Mouse (Mus musculus) retina, adult 2 months (tissue): ENCODE results near the gene Fxr2.
A peak's percentile ranks its signal among the peaks of the same experiment; 100 is the strongest.

Experiments
- DNase-seq: peaks from one replicate; pipeline ENCODE4 v3.0.0-alpha.2; 2012; ENCODE audit warnings: low read depth, low spot score

The Fxr2 gene

GRCm38 (mm10) chr11:69632284-69633089, at the start of gene Fxr2:
TSS of gene Fxr2 (plus strand) at chr11:69632990.
- DNase-seq: peak; percentile 100

GRCm38 (mm10) chr11:69584008-69584407, 48.8 kb upstream of the Fxr2 start:
- DNase-seq: no peak

DNA sequence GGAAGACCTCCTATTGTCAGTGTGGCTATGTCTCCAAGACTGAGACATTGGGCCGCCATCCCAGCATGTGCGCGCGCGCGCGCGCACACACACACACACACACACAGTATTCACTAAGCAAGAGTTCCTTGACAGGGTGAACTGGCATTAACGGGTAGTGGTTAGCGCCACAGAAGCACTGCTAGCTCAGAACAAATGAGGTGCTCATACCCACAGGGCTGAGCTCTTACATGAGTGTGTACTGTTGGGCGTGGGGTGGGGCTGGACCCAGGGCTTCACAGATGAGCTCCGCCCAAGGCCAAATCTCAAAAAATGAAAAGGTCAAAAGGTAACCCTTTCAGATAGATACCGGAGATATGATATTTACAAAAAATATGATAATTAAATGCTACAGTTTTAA, 47.9 kb upstream of the Fxr2 start:
- DNase-seq: no peak

DNA sequence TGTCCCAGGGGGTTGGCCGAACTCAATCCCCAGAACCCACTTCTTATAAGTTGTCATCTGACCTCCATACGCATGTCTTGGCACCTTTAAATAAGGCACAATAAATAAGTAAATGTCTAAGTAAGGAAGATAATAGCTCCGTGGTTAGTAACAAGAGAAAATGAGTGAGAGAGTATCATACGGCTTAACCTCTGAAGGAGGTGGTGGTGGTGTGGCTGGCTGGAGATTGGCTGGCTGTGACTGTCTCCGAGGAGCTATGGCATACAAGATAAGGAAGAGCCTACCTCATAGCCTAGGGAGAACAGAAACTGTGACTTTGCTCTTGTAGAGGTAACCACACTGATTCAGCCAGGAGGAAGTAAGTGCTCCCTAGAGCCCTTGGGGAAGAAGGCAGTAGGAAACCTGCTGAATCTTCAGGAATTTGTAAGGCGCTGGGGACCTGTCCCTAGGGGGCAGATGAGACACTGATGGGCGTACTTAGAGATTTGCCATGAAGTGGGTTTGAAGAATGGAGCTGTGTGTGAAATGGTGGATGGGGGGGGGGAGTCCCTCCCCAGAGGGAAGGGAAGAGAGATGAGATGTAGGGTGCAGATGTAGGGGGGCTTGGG, 47.0 kb upstream of the Fxr2 start:
- no peak for DNase-seq

GRCm38 (mm10) chr11:69589207-69589834, 43.5 kb upstream of the Fxr2 start:
- DNase-seq: no peak

DNA sequence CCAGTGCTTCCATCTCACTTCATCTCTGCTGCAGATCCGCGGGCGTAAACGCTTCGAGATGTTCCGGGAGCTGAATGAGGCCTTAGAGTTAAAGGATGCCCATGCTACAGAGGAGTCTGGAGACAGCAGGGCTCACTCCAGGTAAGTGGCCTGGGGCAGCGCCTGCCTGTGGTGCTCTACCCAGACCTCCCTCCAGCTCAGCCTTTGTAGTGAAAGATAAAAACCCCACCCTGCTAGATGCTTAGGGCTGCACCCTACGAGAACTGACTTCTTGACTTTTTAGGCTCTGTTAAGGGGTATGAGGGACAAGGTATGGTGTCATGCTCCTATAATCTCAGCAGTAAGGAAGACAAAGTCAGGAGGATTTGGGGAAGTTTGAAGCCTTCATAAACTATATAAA, 42.2 kb upstream of the Fxr2 start:
- no peak for DNase-seq

DNA sequence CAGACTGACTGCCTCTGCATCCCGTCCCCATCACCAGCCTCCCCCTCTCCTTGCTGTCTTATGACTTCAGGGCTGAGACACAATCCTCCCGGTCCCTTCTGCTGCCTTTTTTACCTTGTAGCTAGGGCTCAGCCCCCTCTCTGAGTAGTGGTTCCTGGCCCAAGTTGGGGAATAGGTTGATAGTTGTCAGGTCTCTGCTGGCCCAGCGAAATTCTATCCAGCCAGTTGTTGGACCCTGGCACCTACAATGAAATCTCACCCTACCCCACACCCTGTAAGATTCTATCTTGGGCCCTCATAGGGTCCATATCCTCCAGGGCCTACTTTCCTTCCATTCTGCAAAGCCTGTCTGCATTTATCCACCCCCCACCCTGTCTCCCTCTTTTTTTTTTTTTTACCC, 41.4 kb upstream of the Fxr2 start:
- no peak for DNase-seq

DNA sequence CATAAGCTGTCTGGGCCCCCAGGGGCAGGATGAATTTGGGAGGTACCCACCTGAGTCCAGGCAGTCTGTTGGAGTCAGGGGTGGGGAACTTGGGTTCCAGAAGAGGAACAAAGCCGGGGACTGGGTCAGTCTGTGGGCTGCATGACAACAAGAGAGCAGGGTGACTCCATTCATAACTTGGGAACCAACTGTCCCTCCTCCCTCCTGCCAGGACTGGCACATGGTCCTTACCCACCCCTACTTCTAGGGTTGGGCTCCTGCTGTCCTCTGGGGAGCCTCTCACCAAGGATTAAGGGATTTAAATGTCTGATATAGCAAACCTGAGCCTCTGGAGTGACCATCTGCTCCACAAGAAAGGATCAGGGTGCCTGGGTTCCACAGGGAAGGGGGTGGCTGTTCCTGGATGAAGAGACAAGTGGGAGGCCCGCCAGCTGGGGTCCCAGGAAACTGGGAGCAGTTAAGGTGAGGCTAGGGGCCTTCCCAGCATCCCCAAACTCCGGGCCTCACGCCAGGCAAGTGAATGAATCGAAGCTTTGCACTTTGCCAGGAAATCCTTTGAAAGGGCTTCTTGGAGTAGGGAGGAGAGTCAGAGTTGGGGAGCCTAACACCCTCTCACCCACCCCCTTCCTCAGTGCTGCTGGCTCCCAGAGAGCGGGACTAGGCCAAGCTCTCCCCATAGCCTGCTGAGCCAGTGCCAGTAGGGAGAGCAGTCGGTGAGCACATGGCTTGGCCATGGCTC, 40.7 kb upstream of the Fxr2 start:
- peak; percentile 87 for DNase-seq

DNA sequence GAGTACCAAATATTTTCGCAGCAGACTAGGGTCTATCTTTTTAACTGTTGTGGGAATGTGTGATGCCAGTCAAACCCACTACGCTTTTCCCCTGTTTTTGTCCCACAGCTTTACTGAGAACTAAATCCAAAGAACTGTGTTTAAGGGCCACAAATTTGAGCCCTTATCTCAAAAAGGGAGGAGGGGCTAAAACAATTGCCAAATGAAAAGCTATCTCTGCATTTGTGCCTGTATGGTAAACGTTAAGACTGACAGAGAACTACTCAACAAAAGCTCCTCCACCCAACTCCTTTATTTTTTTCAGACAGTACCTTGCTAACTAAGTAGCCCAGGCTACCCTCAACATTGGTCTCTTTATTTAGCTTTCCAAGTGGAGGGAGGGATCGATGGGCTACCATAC, 40.0 kb upstream of the Fxr2 start:
- no peak for DNase-seq

DNA sequence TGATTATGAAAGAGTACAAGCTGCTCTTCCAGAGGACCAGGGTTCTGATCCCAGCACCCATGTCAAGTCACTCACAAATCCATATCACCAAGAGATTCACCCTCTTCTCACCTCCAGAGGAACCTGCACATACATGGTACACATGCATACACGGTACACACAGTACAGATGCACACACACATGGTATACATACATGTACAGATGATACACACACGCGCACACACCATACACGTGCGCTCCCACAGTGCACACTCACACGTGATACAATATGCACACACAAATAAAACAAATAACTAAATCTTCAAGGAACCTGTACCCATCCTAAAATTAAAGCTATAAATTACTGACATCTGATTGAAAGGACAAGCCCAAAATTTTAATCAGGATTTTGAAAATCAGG, 37.9 kb upstream of the Fxr2 start:
- DNase-seq: no peak

DNA sequence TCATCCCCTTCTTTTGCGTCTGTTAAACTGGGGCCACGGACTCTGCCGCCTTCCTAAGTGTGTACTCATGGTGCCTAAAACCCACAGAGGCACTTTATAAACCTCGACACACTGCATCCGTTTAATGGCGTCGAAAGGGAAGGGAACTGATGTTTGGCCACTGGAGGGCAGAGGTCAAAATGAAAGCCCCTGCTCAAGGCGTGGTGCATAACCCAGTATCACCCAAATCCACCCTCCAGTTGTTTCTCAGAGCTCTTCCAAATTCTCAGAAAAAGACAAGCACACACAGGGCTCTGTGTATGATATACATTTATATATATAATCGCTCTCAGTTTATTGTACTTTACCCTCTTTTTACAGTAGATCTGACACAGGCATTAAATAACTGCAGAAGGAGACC, 33.4 kb upstream of the Fxr2 start:
- DNase-seq: no peak

- DNase-seq: no peak
These were observed 32.7 kb upstream of the Fxr2 start for GRCm38 (mm10) chr11:69600098-69600497.

GRCm38 (mm10) chr11:69601768-69602167, 31.0 kb upstream of the Fxr2 start:
- no peak for DNase-seq

GRCm38 (mm10) chr11:69603516-69603915, 29.3 kb upstream of the Fxr2 start:
- no peak for DNase-seq

DNA sequence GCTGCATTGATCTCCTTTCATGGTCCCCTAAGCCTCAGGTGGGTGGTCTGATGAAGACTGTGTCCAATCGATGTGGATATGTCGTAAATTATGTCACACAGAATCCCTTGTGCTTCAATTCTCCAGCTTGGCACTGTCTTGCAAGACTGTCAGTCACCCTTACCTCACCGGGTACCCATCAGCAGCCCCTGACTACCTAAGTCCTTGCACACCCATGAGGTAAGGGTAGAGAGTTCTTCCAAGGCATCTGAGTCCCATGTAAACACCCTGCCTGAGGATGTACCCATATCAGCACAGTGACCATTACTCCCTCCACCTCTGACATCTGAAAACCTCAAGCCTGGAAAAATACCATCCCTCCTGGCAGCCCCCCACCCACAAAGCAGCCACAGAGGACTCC, 28.4 kb upstream of the Fxr2 start:
- no peak for DNase-seq

- DNase-seq: peak; percentile 70
These were observed 27.8 kb upstream of the Fxr2 start for GRCm38 (mm10) chr11:69604795-69605664.

DNA sequence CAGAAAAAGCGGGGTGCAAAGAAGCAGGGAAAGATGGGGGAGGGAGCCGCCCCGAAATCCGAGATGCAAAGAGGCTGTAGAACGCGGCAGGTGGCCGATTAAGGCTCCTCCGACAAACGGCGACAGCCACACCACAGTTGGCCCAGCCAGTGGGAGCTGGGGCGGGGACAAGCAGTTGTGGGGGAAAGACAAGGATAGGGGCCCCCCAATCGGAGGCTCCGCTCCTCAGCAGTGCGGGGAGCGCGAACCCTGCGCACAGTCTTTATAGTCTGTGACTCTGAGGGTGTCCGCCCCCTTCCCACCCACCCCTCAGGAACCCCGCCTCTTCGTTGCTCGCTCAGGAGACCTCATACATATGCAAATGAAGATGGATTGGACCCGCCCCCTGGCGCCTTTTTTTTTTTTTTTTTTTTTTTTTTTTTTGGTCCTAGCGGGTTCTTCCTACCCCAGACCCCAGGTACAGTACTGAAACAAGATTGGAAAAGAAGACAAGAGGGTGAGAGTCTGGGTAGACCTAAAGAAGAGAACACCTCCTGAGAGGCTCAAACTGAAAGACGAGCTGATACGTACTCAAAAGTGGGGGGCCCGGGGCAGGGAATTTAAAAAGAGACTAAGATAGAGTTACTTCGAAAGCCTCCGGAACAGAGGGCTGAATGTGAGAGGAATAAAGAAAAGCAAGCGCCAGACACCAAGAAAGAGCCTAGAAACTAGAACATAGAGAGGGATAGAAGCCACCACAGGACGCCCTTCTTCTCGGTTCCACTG, 26.9 kb upstream of the Fxr2 start, which contains the start of gene Atp1b2:
TSS of gene Atp1b2 (minus strand) at position 217 of the 765 bp plus-strand sequence.
- DNase-seq: peak; percentile 86

DNA sequence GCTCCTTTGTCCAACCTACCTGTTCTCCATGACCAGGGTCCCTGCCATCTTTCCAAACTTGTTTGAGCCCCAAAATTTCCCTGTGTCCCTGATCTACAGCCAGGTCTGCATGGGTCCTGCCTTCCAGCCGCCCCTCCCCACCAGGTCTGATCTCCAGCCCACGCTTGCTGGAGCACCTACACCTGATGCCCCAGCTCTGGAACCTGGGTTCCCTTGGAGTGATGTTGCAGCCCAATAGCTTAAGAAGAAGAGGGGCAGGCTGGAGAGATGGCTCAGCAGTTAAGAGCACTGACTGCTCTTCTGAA, 26.3 kb upstream of the Fxr2 start:
- DNase-seq: no peak

- no peak for DNase-seq
These were observed 26.0 kb upstream of the Fxr2 start for GRCm38 (mm10) chr11:69606832-69607231.

GRCm38 (mm10) chr11:69608525-69608924, 24.3 kb upstream of the Fxr2 start:
- DNase-seq: no peak

DNA sequence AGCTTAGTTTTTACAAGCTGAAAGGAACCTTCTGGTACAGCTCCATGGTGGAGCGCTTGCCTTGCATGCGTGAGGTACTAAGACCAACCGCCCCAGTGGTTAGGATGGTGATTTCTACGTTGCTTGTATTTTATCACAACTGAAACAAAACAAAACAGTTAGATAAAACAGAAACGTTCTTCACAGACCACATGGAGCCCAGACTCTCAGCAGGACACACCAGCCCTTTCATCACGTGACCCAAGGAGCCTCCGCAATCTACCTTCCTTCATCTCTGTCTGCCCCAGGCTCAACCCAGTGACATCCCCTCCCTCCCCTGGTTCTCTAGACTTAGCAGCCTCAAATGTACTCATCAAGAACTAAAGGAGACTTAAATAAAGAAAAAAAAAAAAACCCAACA, 23.4 kb upstream of the Fxr2 start:
- no peak for DNase-seq
